ENCODE assay signal across 13 mouse cellular contexts in the genomic region with DNA sequence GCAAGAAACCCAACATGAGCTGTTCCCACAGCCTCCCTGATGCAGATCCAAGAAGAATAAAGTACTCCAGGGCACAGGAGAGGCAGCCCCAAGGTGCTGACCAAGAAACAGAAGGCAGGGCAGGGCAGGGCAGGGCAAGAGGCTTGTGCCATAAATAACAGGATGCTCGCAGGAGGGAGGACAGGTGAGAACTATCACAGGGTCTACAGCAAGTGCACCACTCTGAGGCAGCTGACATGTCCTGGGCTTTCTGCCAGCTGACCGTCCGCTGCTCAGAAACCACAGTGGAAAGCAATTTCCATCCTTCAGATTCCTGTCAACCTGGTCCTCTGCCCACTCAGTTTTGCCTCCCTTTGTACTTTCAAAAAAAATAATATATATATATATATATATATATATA.
DNase-seq lines count a peak whose midpoint lies in the region; ATAC-seq lines count a peak whose summit lies in the region.
"Had no signal": no experiment of that assay in that cellular context is flagged by ENCODE, and none has a peak within 500 bp of the region (broad histone marks: within the 10 kb centered on the region; RNA-seq: fewer than 3 reads in every experiment).

No protein-coding gene starts in this region.

- no peaks in the 10 kb centered on the region for H3K27me3 ChIP-seq in kidney, embryonic 15.5 days
- H3K27me3 ChIP-seq: limb, embryonic 13.5 days; lung, embryonic 15.5 days had no signal

- no peak overlapping the region for H3K9ac ChIP-seq in kidney, embryonic 15.5 days
- H3K9ac ChIP-seq: limb, embryonic 13.5 days; lung, embryonic 15.5 days had no signal

- no peaks in the 10 kb centered on the region for H3K9me3 ChIP-seq in kidney, embryonic 15.5 days (replicated peaks)
- H3K9me3 ChIP-seq: hindbrain, embryonic 10.5 days; limb, embryonic 13.5 days; lung, embryonic 15.5 days; megakaryocyte, embryonic 14.5 days had no signal

- no peaks in the 10 kb centered on the region for H3K4me1 ChIP-seq in kidney, embryonic 15.5 days
- H3K4me1 ChIP-seq: hindbrain, embryonic 10.5 days; limb, embryonic 13.5 days; lung, embryonic 15.5 days had no signal

- no peak overlapping the region for H3K4me3 ChIP-seq in kidney, embryonic 15.5 days (replicated peaks)
- H3K4me3 ChIP-seq: hindbrain, embryonic 10.5 days; limb, embryonic 13.5 days; lung, embryonic 15.5 days; megakaryocyte, embryonic 14.5 days had no signal

- H3K36me3 ChIP-seq in kidney, embryonic 15.5 days = no peaks in the 10 kb centered on the region
- H3K36me3 ChIP-seq: hindbrain, embryonic 10.5 days; limb, embryonic 13.5 days; lung, embryonic 15.5 days had no signal

- 9% methylated on average over 3 of the region's 3 CpGs for WGBS in kidney, embryonic 15.5 days

- ATAC-seq in kidney, embryonic 15.5 days (replicated peaks; ENCODE audit: low FRiP score) = peak; percentile 85
- ATAC-seq: CD4-positive, CD25-positive, alpha-beta regulatory T cell, adult 4 months had no signal

- H3K27ac ChIP-seq in kidney, embryonic 15.5 days = no peak overlapping the region
- H3K27ac ChIP-seq: hindbrain, embryonic 10.5 days; limb, embryonic 13.5 days; lung, embryonic 15.5 days had no signal

- H3K4me2 ChIP-seq in kidney, embryonic 15.5 days = no peak overlapping the region
- H3K4me2 ChIP-seq: limb, embryonic 13.5 days; lung, embryonic 15.5 days had no signal

- DNase-seq in cerebellum, postnatal 36 days = peak; percentile 34 to 38
- DNase-seq in cerebellum, adult 9-11 months = no peak
- DNase-seq in kidney, adult 8-10 months = no peak
- DNase-seq in NIH3T3 (ENCODE audit: low read depth) = peak; percentile 57
- DNase-seq in kidney, postnatal 36 days = peak; percentile 11 to 32
- no peak for DNase-seq in embryo, embryonic 10.5 days (ENCODE audit: low spot score)
- DNase-seq: thymus, postnatal 25 days had no signal

Comparison
In these comparisons a context has a peak if more than half of its experiments do, and no peak if none do; other contexts are left out.
1. DNase-seq: peak in cerebellum, postnatal 36 days (2 of 2), NIH3T3 (single experiment) and kidney, postnatal 36 days (2 of 2); none in cerebellum, adult 9-11 months (single experiment), kidney, adult 8-10 months (0 of 2) and embryo, embryonic 10.5 days (single experiment).